Mouse (Mus musculus) skeletal muscle tissue, adult 2 months (tissue): Measurements from ENCODE around the gene Olfr463.
A peak's percentile ranks its signal among the peaks of the same experiment; 100 is the strongest.
"Not testable (repeated sequence)": the region's sequence is repeated elsewhere in the genome, so short reads cannot be mapped to it uniquely, and the experiment has no call there.

Experiments
- DNase-seq: peaks from one replicate; pipeline ENCODE4 v3.0.0-alpha.2; 2012; ENCODE audit warnings: low read depth, low spot score

The Olfr463 gene

DNA sequence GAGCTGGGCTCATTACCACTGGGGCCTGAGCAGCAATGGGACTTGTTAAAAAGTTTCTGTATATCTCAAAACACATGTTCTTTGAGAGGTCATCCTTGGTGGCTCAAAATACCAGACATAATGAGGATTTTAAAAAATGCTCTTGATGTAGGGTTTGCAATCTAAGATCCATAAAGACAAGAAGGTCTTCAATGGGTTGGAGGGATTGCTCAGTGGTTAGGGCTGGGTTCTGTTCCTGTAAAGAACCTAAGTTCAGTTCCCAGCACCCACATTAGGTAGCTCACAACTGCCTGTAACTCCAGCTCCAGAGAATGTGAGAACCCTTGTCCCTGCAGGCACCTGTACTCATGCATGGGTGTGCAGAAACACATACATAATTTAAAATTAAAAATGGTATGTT, at the start of gene Olfr463:
Olfr463 (minus strand) TSS at position 101 of the 400 bp plus-strand sequence.
- DNase-seq: no peak

DNA sequence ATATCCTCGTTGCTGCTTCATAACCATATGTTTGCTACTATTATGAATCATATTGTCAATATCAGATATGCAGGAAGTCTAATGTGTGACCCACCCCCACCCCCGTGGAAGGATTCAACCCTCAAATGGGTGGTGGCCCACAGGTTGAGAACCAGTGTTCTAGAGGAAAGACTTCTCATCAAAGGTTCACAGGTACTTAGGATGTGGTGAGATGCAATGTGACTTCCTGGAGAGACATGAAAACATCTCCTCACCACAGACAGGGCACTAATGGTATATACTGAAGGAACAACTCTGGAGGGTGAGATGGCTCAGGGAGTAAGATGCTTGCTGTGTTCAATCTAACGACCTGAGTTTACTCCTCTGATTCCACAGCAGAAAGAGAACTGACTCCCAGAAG, 38.3 kb upstream of the Olfr463 start:
- DNase-seq: no peak

GRCm38 (mm10) chr11:87933731-87934130, 36.5 kb upstream of the Olfr463 start:
- DNase-seq: no peak

DNA sequence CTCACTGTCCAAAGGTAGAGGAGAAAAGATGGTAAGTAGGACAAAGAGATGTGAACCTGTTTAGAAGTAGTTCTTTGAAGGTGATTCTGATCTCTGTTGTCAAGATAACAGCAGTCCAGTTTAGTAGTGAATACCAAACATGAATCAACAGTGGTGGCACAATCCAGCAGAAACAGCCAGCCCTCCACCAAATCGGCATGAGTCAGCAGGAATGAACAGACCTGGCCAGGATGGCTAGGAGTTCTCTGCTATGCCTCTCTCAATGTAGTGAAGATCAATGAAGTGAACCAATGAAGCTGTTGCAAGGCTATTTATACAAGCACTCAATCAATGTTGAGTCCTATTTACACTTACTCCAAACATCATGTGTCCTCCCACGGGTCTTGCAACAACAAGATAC, 33.2 kb upstream of the Olfr463 start:
- no peak for DNase-seq

- no peak for DNase-seq
Measured at GRCm38 (mm10) chr11:87920966-87921365, 23.8 kb upstream of the Olfr463 start, which contains the start of gene Olfr464. Gene Olfr464 (minus strand): TSS chr11:87920967.

GRCm38 (mm10) chr11:87920301-87920700, 23.1 kb upstream of the Olfr463 start:
- DNase-seq: no peak

GRCm38 (mm10) chr11:87916005-87916404, 18.8 kb upstream of the Olfr463 start:
- no peak for DNase-seq

DNA sequence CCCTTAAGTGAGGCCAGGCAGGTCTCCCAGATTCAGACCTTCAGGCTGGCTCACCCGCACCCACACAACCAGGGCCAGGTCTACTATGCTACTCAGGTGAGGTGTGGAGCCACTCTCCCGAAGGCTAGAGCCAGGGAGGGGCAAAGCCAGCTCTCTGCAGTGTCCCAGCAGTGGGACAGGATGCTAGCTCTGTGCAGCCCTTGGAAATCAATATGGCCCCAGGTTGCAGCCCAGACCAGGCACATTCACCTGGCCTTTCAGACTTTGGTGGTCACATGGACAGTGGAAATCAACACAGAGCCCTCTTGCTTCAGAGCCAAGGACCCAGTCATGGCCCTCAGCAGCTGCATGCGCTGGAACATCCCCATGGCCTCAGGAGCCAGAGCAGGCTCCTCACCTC, 7.1 kb upstream of the Olfr463 start:
- DNase-seq: no peak

GRCm38 (mm10) chr11:87892168-87892567, 5.0 kb downstream of the Olfr463 start, which contains the start of gene Olfr462:
Gene Olfr462 (minus strand): TSS chr11:87892268.
- no peak for DNase-seq

DNA sequence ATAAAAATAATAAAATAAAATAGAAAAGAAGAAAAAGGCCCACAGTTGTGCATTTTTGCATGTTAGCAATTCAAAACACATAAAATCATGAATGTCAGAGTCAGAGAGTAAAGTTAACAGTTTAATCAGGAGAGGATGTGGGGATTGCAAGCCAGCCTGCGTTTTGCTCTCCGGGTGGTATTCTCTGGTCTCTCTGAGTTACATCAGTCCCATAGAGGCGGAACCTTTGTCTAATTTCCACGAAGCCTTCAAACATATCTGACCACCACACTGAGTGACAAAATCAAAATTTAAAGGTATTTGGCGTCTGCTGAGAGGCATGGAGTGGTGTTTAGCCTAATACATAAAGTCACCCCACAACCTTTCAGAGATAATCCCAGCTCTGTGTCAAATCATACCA, 12.3 kb downstream of the Olfr463 start:
- DNase-seq: no peak

GRCm38 (mm10) chr11:87883493-87883892, 13.7 kb downstream of the Olfr463 start:
- no peak for DNase-seq

GRCm38 (mm10) chr11:87881714-87882113, 15.5 kb downstream of the Olfr463 start:
- no peak for DNase-seq

GRCm38 (mm10) chr11:87879826-87880225, 17.4 kb downstream of the Olfr463 start:
- DNase-seq: no peak

- no peak for DNase-seq
Measured at GRCm38 (mm10) chr11:87875436-87875835, 21.8 kb downstream of the Olfr463 start, which contains the start of gene Epx. Gene Epx (minus strand): TSS chr11:87875536.

DNA sequence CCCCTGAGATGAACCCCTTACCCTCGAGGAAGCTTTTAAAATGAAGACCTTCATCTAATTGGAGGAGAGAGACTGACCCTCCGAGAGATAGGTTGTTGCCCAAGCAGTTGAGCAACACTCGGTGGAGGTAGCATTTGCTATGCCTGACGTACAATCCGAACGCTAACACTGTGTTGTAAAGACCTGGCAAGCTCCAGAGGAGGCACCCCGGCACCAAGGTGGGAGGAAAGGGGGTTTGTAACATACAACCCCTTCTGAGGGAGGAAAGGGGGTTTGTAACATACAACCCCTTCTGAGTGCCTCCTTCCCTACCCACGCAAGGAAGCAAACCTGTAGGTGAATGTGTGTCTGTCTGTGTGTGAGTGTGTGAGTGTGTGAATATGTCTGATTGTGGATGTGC, 25.4 kb downstream of the Olfr463 start:
- no peak for DNase-seq

DNA sequence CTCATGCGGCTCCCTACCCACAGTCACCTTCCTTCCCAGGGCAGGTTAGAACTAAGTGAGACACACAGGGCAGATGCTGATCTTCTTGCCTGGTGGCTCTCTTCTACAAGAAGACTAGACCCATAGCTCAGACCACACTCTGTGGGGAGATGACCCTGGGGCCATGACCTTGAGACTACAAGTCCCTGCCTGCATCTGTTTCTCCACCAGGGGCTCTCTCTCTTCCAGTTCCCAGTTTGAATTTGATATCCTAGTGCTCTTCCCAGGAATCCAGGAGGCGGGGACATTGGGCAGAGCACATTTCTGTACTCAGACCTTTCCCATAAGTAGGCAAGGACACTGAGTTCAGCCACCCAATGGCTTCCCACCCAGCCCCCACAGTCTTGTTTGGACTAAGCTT, 27.1 kb downstream of the Olfr463 start:
- DNase-seq: no peak

- not testable (repeated sequence) for DNase-seq
Measured at GRCm38 (mm10) chr11:87866891-87867290, 30.3 kb downstream of the Olfr463 start.

- DNase-seq: no peak
Measured at GRCm38 (mm10) chr11:87862805-87863204, 34.4 kb downstream of the Olfr463 start.

DNA sequence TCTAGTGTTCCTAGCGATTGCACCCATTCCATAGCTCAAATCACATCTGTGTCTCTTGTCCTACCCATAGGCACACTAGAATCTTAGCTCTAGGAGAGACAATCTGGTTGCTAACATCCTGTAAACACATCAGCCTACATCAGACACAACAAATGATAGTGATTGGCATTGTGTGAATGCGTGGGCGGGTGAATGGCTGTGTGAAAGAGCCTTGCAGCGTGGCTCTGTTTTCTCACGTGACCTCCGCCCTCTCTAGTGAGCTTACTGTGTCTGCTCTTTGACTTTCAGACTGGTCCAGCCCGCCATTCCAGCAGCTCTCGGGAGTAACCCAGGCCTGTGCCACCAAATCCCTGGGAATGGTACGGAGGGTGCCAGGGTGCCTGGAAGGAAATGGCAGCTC, 36.8 kb downstream of the Olfr463 start:
- DNase-seq: no peak

- DNase-seq: no peak
Measured at GRCm38 (mm10) chr11:87859273-87859672, 37.9 kb downstream of the Olfr463 start.

DNA sequence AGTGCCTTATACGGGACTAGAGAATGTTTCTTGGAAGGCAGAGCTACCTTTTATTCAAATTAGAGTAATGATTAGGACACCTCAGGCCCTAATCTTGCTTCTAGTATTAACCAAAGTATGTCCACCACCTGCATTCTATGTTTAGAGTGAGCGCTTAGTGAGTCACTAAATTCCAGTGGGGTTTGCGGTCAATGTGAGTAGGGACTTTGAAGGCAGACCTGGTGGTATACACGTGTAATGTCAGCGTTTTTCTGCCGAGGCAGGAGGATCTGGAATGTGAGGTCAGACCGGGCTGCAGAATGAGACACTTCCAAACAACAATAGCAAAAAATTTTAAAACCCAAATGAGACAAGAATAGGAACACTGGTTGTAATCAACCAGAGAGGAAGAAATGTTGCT, 42.6 kb downstream of the Olfr463 start:
- no peak for DNase-seq

DNA sequence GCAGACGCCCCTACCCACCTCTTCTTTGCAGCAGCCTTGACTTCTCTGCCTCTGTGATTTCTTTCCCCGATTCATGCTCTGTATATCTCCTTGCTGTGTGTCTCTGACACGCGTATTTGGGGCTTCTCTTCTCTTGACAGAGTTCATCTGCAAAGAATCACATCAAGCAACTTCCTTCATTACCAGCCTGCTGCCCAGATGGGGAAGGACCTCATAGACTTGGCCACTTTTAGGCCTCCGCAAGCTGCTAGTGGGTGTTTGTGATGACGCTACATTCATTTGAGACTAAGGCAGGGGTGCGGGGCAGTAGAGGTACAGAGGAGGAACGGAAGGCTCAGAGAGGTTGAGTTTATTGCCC, 43.6 kb downstream of the Olfr463 start:
- DNase-seq: no peak

DNA sequence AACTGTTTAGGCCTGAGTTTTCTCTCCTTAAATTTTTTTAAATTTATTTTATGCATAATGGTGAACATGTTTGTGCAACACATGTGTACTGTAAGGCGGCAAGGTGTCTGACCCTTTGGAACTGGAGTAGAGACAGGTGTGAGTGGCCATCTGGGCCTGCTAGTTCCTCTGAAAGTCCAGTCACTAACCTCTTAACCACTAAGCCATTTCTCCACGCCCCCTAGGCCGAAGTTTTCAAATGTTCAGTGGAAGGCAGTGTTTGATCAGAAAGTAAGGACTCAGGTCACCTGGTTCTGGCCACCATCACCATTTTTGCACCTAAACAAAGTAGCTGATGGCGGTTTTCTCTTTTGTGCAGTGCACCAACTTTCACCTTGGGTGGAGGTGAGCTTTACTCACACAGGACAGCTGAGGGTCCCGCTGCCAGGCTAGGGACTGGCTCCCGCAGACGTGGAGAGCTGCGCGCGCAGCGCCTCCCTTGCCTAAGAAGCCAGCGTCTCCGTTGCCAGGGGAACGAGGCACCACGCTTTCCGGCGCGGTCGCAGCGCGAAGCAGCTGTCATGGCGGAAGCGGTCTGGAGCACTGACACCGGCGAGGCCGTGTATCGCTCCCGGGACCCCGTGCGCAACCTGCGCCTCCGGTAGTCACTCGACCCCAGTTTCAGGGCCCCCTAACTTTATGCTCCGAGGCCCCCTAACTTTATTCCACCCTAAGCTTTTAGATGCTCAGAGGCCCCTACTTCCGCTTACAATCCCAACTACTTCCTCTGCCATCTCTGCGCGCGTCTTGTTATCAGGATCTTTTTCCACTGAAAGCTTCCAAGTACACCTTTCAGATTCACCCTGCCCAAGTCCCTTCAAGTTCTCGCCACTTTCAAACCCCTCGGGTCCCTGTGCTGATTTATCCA, 44.2 kb downstream of the Olfr463 start, which contains the start of gene Mks1:
Mks1 (plus strand) TSS at position 526 of the 907 bp plus-strand sequence.
- peak; percentile 91 for DNase-seq
